Mouse (Mus musculus): ENCODE data around the gene Mfsd4b3. TPM values are rescaled to one million over a fixed set of nuclear protein-coding genes. Genes with fewer than 3 reads are reported as not detected.
"Not testable (repeated sequence)": the region's sequence is repeated elsewhere in the genome, so short reads cannot be mapped to it uniquely, and the experiment has no call there.

The Mfsd4b3 gene
- polyA plus RNA-seq (2012; fragmentation: generic; extraction: Trizol): 0.19 TPM
- long read RNA-seq, experiment 1: 0 reads
- long read RNA-seq, experiment 2: 0 reads

- Histone ChIP-seq H3K79me3 (ENCODE audit: low read depth) (no peaks in the 10 kb centered on the region), H3ac (ENCODE audit: control insufficient read depth, insufficient read length, low read depth) (peak within 1 kb of the TSS; percentile 33), H3K4me3 (ENCODE audit: insufficient read depth, poor library complexity, severe bottlenecking) (peak within 1 kb of the TSS; percentile 26), H3K79me2 (ENCODE audit: control insufficient read depth, insufficient read depth) (no peaks in the 10 kb centered on the region), H3K27me3 (ENCODE audit: control insufficient read depth, insufficient read depth, insufficient read length) (no peaks in the 10 kb centered on the region), H3K36me3 (ENCODE audit: control insufficient read depth, insufficient read depth) (no peaks in the 10 kb centered on the region)
- TF ChIP-seq MYOD1 (IDR thresholded peaks at IDR 0.05; ENCODE audit: control insufficient read depth, insufficient read length, low read depth) (no peak), USF1 (IDR thresholded peaks at IDR 0.05; ENCODE audit: low read depth) (peak; percentile 97), CTCF (IDR thresholded peaks at IDR 0.05; ENCODE audit: control insufficient read depth, insufficient read depth, insufficient read length) (no peak), MYOG (IDR thresholded peaks at IDR 0.05; ENCODE audit: control insufficient read depth, extremely low read depth, insufficient read length) (no peak), CEBPB (IDR thresholded peaks at IDR 0.05; ENCODE audit: low read depth) (peak; percentile 88)
These were observed at the start of gene Mfsd4b3 for GRCm38 (mm10) chr10:39959761-39960440. TSS of gene Mfsd4b3 (minus strand) at chr10:39960153.

GRCm38 (mm10) chr10:40009591-40009990 lies 49.6 kb upstream of the Mfsd4b3 start:
- Histone ChIP-seq H3K27me3 (ENCODE audit: control insufficient read depth, insufficient read depth, insufficient read length) (no peaks in the 10 kb centered on the region), H3K36me3 (ENCODE audit: control insufficient read depth, insufficient read depth) (no peaks in the 10 kb centered on the region), H3K79me2 (ENCODE audit: control insufficient read depth, insufficient read depth) (no peaks in the 10 kb centered on the region), H3K4me3 (ENCODE audit: insufficient read depth, poor library complexity, severe bottlenecking) (no peak overlapping the region), H3K79me3 (ENCODE audit: low read depth) (no peaks in the 10 kb centered on the region), H3ac (ENCODE audit: control insufficient read depth, insufficient read length, low read depth) (no peak overlapping the region)
- TF ChIP-seq MYOD1 (IDR thresholded peaks at IDR 0.05; ENCODE audit: control insufficient read depth, insufficient read length, low read depth): no peak
- TF ChIP-seq USF1 (IDR thresholded peaks at IDR 0.05; ENCODE audit: low read depth): no peak
- TF ChIP-seq CTCF (IDR thresholded peaks at IDR 0.05; ENCODE audit: control insufficient read depth, insufficient read depth, insufficient read length): no peak

- H3K36me3 ChIP-seq (ENCODE audit: control insufficient read depth, insufficient read depth); H3K27me3 ChIP-seq (ENCODE audit: control insufficient read depth, insufficient read depth, insufficient read length); H3K4me3 ChIP-seq (ENCODE audit: insufficient read depth, poor library complexity, severe bottlenecking); H3ac ChIP-seq (ENCODE audit: control insufficient read depth, insufficient read length, low read depth); H3K79me3 ChIP-seq (ENCODE audit: low read depth); H3K79me2 ChIP-seq (ENCODE audit: control insufficient read depth, insufficient read depth): not testable (repeated sequence)
These were observed 48.9 kb upstream of the Mfsd4b3 start for GRCm38 (mm10) chr10:40008847-40009246.

- H3K79me2 ChIP-seq (ENCODE audit: control insufficient read depth, insufficient read depth): no peaks in the 10 kb centered on the region
- H3K79me3 ChIP-seq (ENCODE audit: low read depth): no peaks in the 10 kb centered on the region
- no peak for TF ChIP-seq CTCF (IDR thresholded peaks at IDR 0.05; ENCODE audit: control insufficient read depth, insufficient read depth, insufficient read length)
- no peak for TF ChIP-seq MYOD1 (IDR thresholded peaks at IDR 0.05; ENCODE audit: control insufficient read depth, insufficient read length, low read depth)
- TF ChIP-seq CEBPB (IDR thresholded peaks at IDR 0.05; ENCODE audit: low read depth): no peak
- no peak for TF ChIP-seq MAX (IDR thresholded peaks at IDR 0.05)
- TF ChIP-seq FOSL1 (IDR thresholded peaks at IDR 0.05; ENCODE audit: insufficient read depth, low read length, poor library complexity, severe bottlenecking): no peak
- TF ChIP-seq MYOG (IDR thresholded peaks at IDR 0.05; ENCODE audit: control insufficient read depth, extremely low read depth, insufficient read length): no peak
- no peak for TF ChIP-seq USF1 (IDR thresholded peaks at IDR 0.05; ENCODE audit: low read depth)
- H3K4me3 ChIP-seq (ENCODE audit: insufficient read depth, poor library complexity, severe bottlenecking): no peak overlapping the region
- H3ac ChIP-seq (ENCODE audit: control insufficient read depth, insufficient read length, low read depth): no peak overlapping the region
- no peaks in the 10 kb centered on the region for H3K36me3 ChIP-seq (ENCODE audit: control insufficient read depth, insufficient read depth)
- no peaks in the 10 kb centered on the region for H3K27me3 ChIP-seq (ENCODE audit: control insufficient read depth, insufficient read depth, insufficient read length)
These were observed 48.0 kb upstream of the Mfsd4b3 start for GRCm38 (mm10) chr10:40007953-40008352.

GRCm38 (mm10) chr10:40006963-40007362 lies 47.0 kb upstream of the Mfsd4b3 start:
- TF ChIP-seq MYOD1 (IDR thresholded peaks at IDR 0.05; ENCODE audit: control insufficient read depth, insufficient read length, low read depth) (no peak), CTCF (IDR thresholded peaks at IDR 0.05; ENCODE audit: control insufficient read depth, insufficient read depth, insufficient read length) (no peak), FOSL1 (IDR thresholded peaks at IDR 0.05; ENCODE audit: insufficient read depth, low read length, poor library complexity, severe bottlenecking) (no peak), MYOG (IDR thresholded peaks at IDR 0.05; ENCODE audit: control insufficient read depth, extremely low read depth, insufficient read length) (no peak), USF1 (IDR thresholded peaks at IDR 0.05; ENCODE audit: low read depth) (no peak), CEBPB (IDR thresholded peaks at IDR 0.05; ENCODE audit: low read depth) (no peak), MAX (IDR thresholded peaks at IDR 0.05) (no peak)
- Histone ChIP-seq H3K27me3 (ENCODE audit: control insufficient read depth, insufficient read depth, insufficient read length) (no peaks in the 10 kb centered on the region), H3ac (ENCODE audit: control insufficient read depth, insufficient read length, low read depth) (no peak overlapping the region), H3K4me3 (ENCODE audit: insufficient read depth, poor library complexity, severe bottlenecking) (no peak overlapping the region), H3K36me3 (ENCODE audit: control insufficient read depth, insufficient read depth) (no peaks in the 10 kb centered on the region), H3K79me3 (ENCODE audit: low read depth) (no peaks in the 10 kb centered on the region), H3K79me2 (ENCODE audit: control insufficient read depth, insufficient read depth) (no peaks in the 10 kb centered on the region)

GRCm38 (mm10) chr10:40000746-40001145 lies 40.8 kb upstream of the Mfsd4b3 start:
- H3ac ChIP-seq (ENCODE audit: control insufficient read depth, insufficient read length, low read depth): no peak overlapping the region
- no peaks in the 10 kb centered on the region for H3K79me2 ChIP-seq (ENCODE audit: control insufficient read depth, insufficient read depth)
- no peaks in the 10 kb centered on the region for H3K79me3 ChIP-seq (ENCODE audit: low read depth)
- H3K4me3 ChIP-seq (ENCODE audit: insufficient read depth, poor library complexity, severe bottlenecking): no peak overlapping the region
- TF ChIP-seq MYOD1 (IDR thresholded peaks at IDR 0.05; ENCODE audit: control insufficient read depth, insufficient read length, low read depth) (no peak), MAX (IDR thresholded peaks at IDR 0.05) (no peak), USF1 (IDR thresholded peaks at IDR 0.05; ENCODE audit: low read depth) (no peak), CTCF (IDR thresholded peaks at IDR 0.05; ENCODE audit: control insufficient read depth, insufficient read depth, insufficient read length) (no peak), MYOG (IDR thresholded peaks at IDR 0.05; ENCODE audit: control insufficient read depth, extremely low read depth, insufficient read length) (no peak), CEBPB (IDR thresholded peaks at IDR 0.05; ENCODE audit: low read depth) (no peak), FOSL1 (IDR thresholded peaks at IDR 0.05; ENCODE audit: insufficient read depth, low read length, poor library complexity, severe bottlenecking) (no peak)
- peaks cover 3% of the 10 kb centered on the region for H3K27me3 ChIP-seq (ENCODE audit: control insufficient read depth, insufficient read depth, insufficient read length)
- no peaks in the 10 kb centered on the region for H3K36me3 ChIP-seq (ENCODE audit: control insufficient read depth, insufficient read depth)

Data from C2C12 (cell line).